Mouse (Mus musculus) v-Abl transformed pro-B cells (cell line): ENCODE results near the gene Zbed5.
"Not testable (repeated sequence)": the region's sequence is repeated elsewhere in the genome, so short reads cannot be mapped to it uniquely, and the experiment has no call there.

Source experiments
- in situ Hi-C, 2 experiments: fragments of 400-800 bp; cut with MboI; formaldehyde crosslinking; loops; one replicate each; pipeline ENCODE4 v1.15.1; 2025; ENCODE audit not compliant: unreplicated experiment in 2 of 2

The Zbed5 gene

GRCm38 (mm10) chr5:129895198-129896088 is at the start of gene Zbed5:
Gene Zbed5, plus strand, starts transcription at chr5:129895723.
- in situ Hi-C loops: no loop called here

- in situ Hi-C loops: no loop called here
Observed at GRCm38 (mm10) chr5:129846752-129847557, 48.6 kb upstream of the Zbed5 start, which contains the start of gene Sumf2. Gene Sumf2, plus strand, starts transcription at chr5:129846986.

GRCm38 (mm10) chr5:129847558-129847820 is 48.0 kb upstream of the Zbed5 start:
- in situ Hi-C loops: no loop called here

- in situ Hi-C loops: no loop called here
Observed at GRCm38 (mm10) chr5:129855163-129855562, 40.4 kb upstream of the Zbed5 start.

GRCm38 (mm10) chr5:129856414-129856813 is 39.1 kb upstream of the Zbed5 start:
- in situ Hi-C loops: no loop called here

- in situ Hi-C loops: no loop called here
Observed at GRCm38 (mm10) chr5:129862325-129862724, 33.2 kb upstream of the Zbed5 start.

- in situ Hi-C loops: no loop called here
Observed at GRCm38 (mm10) chr5:129864467-129864866, 31.1 kb upstream of the Zbed5 start.

GRCm38 (mm10) chr5:129865841-129866240 is 29.7 kb upstream of the Zbed5 start:
- in situ Hi-C loops: no loop called here

GRCm38 (mm10) chr5:129869238-129869995 is 26.1 kb upstream of the Zbed5 start:
- in situ Hi-C loops: no loop called here

- in situ Hi-C loops: no loop called here
Observed at GRCm38 (mm10) chr5:129871238-129871637, 24.3 kb upstream of the Zbed5 start.

- in situ Hi-C loops: no loop called here
Observed at GRCm38 (mm10) chr5:129873942-129874341, 21.6 kb upstream of the Zbed5 start.

GRCm38 (mm10) chr5:129875098-129875497 is 20.4 kb upstream of the Zbed5 start:
- in situ Hi-C loops: no loop called here

- in situ Hi-C loops: no loop called here
Observed at GRCm38 (mm10) chr5:129877731-129878455, 17.6 kb upstream of the Zbed5 start.

- in situ Hi-C loops: no loop called here
Observed at GRCm38 (mm10) chr5:129878946-129879345, 16.6 kb upstream of the Zbed5 start.

- in situ Hi-C loops: no loop called here
Observed at GRCm38 (mm10) chr5:129879888-129880287, 15.6 kb upstream of the Zbed5 start.

GRCm38 (mm10) chr5:129886271-129886670 is 9.3 kb upstream of the Zbed5 start:
- in situ Hi-C loops: no loop called here

- in situ Hi-C loops: no loop called here
Observed at GRCm38 (mm10) chr5:129886911-129887636, 8.4 kb upstream of the Zbed5 start, which contains the start of gene Chchd2. Gene Chchd2, minus strand, starts transcription at chr5:129887470.

- in situ Hi-C loops: not testable (repeated sequence)
Observed at GRCm38 (mm10) chr5:129890390-129890789, 5.1 kb upstream of the Zbed5 start.

- in situ Hi-C loops: no loop called here
Observed at GRCm38 (mm10) chr5:129898449-129898848, 2.9 kb downstream of the Zbed5 start, which contains the start of gene Phkg1. Gene Phkg1, minus strand, starts transcription at chr5:129898549.

- in situ Hi-C loops: no loop called here
Observed at GRCm38 (mm10) chr5:129907775-129908174, 12.3 kb downstream of the Zbed5 start.
